Mouse (Mus musculus): ENCODE results near the gene Dclk1.

Dclk1 gene

DNA sequence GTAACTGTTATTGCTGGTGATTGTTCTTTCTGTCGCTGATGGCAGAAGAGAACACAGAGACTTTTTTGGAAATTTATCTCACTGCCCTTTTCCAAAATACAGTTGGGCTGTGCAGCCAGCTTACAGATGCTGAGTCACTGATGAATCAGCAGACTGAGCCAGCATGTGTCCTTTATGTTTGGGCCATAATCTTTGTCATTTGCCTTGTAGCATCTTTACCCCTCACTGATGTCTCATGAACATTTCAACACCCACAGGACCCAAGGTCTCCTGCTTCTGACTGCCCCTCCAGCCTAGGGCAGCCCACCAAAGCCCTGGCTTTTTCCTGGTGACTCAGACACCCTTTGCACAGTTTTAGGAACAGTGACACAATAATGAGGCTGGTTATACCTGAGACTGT, 159.1 kb downstream of the Dclk1 start:
- DNase-seq (ENCODE audit: low spot score), result no peak

GRCm38 (mm10) chr3:55404751-55405150, 162.6 kb downstream of the Dclk1 start:
- no peak for DNase-seq (ENCODE audit: low spot score)

- DNase-seq (ENCODE audit: low spot score), result no peak
These were observed 164.5 kb downstream of the Dclk1 start for GRCm38 (mm10) chr3:55406616-55407015.

- DNase-seq (ENCODE audit: low spot score), result no peak
These were observed 169.4 kb downstream of the Dclk1 start for GRCm38 (mm10) chr3:55411547-55411946.

- DNase-seq (ENCODE audit: low spot score), result no peak
These were observed 173.4 kb downstream of the Dclk1 start for GRCm38 (mm10) chr3:55415527-55415950.

DNA sequence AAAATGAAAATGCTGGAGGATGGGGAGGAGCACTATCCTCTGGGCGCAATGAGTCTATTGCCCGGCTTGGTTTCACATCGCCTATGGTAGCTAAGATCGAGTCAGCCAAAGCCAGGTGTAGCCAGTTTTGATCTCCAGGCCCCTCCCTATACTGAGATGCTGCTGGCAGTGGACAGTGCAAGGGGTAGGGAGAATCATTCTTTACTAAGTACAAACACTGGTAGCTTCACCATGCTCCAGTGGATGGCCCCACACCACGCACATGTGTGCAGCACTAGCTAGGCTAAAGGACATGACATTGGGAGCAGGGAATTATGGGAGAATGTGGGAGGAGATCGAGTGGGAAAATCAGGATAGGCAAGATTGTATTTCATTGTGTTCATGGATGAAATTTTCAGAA, 176.7 kb downstream of the Dclk1 start:
- DNase-seq (ENCODE audit: low spot score), result no peak

DNA sequence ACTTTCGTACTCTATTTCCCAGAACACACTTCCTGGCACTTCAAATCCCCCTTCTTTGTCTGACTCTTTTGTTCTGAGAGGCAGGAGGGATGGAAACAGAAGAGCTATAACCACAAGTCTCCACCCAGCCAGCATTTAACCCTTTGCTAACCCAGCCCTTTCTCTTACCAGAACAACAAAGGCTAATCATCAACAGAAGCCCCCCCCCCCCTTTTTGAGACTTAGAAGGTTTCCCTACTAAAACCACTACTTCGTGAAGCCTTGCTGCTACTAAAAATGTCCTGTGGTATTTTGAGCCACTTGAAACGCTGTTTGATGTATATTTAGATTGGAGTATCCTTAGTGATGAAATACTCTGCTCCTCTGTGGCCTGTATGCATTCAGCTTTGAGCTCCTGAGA, 177.2 kb downstream of the Dclk1 start:
- no peak for DNase-seq (ENCODE audit: low spot score)

- no peak for DNase-seq (ENCODE audit: low spot score)
These were observed 178.4 kb downstream of the Dclk1 start for GRCm38 (mm10) chr3:55420436-55421083.

DNA sequence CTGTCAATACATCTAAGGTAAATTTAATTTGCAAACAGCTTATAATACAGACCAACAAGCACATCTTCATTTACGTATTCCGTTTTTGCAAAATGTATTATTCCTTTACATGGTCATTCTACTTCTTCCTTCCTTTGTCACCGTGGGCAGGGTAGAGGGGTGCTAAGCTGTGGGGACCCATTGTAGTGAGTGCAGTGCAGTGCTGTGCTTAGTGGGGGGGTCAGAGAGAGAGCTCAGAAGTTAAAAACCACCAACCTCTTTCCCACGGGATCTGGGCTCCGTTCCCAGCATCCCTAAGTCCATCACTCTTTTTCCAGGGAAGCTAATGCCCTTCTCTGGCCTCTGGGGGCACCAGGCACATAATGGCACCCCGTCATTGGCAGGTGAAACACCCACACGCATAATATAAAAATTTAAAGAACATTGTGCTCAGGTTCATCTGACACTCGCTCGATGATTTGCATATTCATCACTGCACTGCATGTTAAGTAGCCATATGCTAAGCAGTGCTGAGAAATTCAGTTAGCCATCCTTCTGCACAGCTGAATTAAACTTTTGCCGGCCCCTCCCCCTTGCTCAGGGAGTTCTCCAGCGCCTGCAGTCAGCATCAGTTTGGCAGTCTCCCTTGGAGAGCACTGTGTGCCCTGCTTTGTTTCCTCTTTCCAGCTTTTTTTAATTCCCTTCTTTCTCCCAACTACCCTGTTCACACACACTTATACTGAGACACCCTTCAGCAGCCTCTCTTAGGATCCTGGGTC, 181.7 kb downstream of the Dclk1 start:
- DNase-seq (ENCODE audit: low spot score), result no peak

DNA sequence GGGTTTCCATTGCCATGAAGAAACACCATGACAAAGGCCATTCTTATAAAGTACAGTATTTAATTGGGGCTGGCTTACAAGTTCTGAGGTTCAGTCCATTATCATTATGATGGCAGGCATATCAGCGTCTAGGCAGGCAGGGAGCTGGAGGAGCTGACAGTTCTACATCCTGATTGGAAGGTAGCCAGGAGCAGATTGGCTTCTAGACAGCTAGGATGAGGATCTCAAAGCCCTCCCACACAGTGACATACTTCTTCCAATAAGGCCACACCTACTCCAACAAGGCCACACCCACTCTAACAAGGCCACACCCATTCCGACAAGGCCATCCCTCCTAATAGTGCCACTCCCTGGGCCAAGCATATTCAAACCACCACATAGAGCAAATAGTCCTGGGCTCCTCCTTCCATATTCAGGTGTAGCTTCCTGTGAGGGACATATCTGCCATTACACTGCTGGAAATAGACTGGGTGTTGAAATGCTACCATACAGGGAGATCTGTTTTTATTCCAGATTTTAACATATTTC, 187.9 kb downstream of the Dclk1 start:
- DNase-seq (ENCODE audit: low spot score), result no peak

- DNase-seq (ENCODE audit: low spot score), result no peak
These were observed 189.1 kb downstream of the Dclk1 start for GRCm38 (mm10) chr3:55431223-55431622.

DNA sequence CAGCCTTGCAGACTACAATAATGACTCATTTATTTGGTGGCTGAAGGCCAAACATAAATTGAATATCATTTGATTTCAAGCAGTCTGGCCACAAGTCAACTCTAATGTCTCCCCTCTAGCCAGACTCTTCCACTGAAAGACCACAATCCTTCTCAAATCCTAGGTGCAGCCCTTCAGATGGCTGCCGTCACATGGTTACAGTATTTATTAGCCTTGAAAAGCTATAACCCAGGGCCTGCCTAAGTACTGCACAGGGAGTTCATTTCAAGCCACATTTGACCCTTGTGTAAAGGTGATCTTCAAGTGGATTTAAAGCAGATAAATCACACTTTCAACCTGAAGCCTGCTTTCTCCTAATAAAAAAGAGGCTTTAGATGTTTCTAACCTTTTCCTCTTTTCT, 192.1 kb downstream of the Dclk1 start:
- no peak for DNase-seq (ENCODE audit: low spot score)

DNA sequence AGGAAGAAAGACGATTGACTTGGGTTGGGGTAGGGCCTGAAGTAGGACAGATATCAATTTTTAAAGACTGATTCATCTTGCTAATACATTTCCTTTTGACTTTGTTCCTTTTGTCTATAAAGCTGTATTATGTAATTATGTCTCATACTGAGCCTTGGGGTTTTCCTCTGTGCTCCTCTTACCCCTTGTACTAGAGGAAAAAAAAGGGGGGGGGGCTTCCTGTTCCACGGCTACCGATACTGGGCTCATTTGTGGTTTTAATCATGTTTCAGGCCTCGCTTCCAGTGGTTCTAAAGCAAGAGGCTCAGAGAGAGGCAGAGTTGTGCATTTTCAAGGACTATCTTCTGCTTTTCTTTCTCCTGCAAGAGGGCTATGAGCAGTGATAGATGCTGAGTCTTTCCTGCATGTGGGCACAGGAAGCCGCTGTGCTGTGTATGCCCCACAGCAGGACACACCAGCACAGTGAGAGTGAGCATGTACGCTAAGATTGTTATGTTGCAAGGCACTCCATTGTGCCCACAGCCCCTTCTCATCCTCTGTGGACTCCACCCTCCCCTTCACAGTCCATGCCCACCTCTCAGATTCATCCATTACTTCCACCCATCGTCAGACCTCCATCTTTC, 196.8 kb downstream of the Dclk1 start:
- no peak for DNase-seq (ENCODE audit: low spot score)

DNA sequence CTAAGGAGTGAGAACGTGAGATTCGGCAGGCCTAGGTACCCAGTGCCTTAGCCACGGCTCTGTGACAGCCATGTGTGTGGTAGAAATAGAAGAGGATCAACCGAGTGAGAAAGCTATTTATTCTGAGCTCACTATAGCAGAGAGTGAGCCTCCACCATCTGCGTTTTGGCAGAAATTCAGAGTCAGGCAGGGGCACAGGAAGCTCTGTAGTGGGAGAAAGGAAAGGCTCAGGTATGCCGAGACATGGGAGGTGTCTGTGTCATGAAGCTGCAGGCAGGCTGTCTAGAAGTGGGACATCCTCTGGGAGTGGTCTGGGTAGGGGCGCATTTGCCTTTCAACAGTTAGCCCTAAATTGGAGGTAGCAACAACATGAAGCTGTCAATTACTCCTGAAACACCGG, 198.2 kb downstream of the Dclk1 start:
- DNase-seq (ENCODE audit: low spot score), result no peak

- no peak for DNase-seq (ENCODE audit: low spot score)
These were observed 200.0 kb downstream of the Dclk1 start for GRCm38 (mm10) chr3:55442012-55442645.

- no peak for DNase-seq (ENCODE audit: low spot score)
These were observed 201.1 kb downstream of the Dclk1 start for GRCm38 (mm10) chr3:55443271-55443670.

GRCm38 (mm10) chr3:55443725-55444124, 201.6 kb downstream of the Dclk1 start:
- no peak for DNase-seq (ENCODE audit: low spot score)

GRCm38 (mm10) chr3:55446681-55447080, 204.5 kb downstream of the Dclk1 start:
- DNase-seq (ENCODE audit: low spot score), result no peak

- peak; percentile 13 for DNase-seq (ENCODE audit: low spot score)
These were observed 205.6 kb downstream of the Dclk1 start for GRCm38 (mm10) chr3:55447486-55448460.

DNA sequence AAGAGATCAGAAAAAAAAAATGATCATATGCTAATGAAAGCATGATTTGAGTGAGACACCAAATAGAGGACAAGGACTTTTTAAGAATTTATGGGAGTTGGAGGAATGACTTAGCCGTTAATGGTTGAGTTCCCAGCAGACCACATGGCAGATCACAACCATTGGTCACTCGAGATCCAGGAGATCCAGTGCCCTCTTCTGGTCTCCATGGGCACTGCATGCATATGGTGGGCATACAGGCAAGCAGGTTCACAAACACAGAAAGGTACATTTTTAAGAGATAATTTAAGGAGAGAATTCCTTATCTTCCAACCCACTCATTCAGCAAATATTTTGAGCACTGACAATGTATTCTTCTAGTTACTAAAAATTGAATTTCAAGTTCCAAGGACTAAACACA, 207.0 kb downstream of the Dclk1 start:
- no peak for DNase-seq (ENCODE audit: low spot score)

DNA sequence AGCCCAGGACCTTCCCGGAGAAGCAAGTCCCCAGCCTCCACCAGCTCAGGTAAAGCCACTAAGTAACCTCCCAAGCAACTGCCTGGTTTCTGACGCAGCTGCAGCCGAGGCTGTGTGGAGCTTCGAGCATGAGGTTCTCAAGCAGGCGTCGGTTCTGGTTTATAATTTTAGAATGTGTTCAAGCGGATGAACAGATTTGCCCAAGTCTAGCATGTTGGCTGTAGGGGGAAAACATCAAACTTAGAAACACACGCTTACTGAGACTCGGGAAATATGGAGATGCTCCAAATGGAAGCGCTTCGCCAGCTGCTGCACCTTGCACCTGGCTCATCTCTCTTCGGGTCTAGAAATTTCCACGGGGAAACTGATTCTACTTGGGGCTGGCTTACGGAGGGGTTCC, 208.9 kb downstream of the Dclk1 start:
- no peak for DNase-seq (ENCODE audit: low spot score)

Data from ovary, postnatal 14 days (tissue).